Mouse (Mus musculus): ENCODE data around the gene Tlr5.

Tlr5 gene

DNA sequence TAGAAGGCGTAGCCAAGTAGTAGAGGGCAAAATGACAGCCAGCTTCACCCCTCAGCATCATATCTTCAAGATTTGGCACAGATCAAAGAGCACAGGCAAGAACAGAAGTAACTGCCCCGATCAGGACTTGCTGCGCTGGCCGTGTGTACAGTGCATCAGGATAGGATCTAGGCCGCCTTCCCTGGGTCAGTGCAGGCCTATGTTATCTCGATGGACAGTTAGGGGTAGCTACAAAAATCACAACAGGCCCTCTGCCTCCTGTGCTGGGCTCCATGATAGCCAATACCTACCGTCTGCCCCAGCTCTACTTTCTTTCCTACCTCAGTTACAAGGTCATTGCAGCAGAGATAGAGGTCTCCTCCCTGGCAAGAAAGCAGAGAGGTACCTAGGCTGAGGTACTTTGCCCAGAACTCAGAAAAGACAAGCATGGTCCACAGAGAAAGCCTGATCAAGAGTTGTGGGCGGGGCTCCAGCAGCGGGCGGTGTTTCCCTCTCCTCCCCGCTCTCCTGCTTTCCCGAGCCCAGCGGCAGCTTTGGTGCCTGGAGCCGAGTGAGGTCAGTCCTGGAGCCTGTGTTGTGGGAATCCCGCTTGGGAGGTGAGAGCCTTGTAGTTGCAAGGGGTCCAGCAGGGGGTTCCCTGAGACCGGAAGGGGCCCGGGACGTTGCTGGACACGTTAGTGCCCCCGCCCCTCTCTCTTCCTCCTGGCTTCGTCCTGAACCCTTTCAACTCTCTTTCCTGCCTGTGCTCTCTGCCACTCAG is at the start of gene Tlr5:
Tlr5 (plus strand) TSS at position 502 of the 760 bp plus-strand sequence.
- no peak for DNase-seq (ENCODE audit: low spot score)

DNA sequence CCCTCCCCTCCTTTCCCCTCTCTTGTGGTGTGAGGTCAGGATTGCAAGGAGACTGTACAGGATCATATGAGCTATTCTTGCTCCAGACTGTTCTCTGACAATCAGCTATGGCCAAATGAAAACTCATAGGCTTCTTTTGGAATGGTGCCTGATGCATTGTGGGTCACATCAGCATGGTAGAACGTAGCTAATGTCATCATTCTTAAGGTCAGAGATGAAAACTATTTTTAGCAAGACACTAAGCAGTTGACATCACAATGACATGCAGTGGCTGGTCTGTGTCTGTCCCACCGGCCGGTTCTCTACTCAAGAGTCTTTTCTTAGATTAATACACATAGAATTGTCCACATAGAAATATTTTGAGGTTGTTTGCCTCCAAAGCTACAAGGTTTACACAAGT is 48.9 kb upstream of the Tlr5 start:
- no peak for DNase-seq (ENCODE audit: low spot score)

DNA sequence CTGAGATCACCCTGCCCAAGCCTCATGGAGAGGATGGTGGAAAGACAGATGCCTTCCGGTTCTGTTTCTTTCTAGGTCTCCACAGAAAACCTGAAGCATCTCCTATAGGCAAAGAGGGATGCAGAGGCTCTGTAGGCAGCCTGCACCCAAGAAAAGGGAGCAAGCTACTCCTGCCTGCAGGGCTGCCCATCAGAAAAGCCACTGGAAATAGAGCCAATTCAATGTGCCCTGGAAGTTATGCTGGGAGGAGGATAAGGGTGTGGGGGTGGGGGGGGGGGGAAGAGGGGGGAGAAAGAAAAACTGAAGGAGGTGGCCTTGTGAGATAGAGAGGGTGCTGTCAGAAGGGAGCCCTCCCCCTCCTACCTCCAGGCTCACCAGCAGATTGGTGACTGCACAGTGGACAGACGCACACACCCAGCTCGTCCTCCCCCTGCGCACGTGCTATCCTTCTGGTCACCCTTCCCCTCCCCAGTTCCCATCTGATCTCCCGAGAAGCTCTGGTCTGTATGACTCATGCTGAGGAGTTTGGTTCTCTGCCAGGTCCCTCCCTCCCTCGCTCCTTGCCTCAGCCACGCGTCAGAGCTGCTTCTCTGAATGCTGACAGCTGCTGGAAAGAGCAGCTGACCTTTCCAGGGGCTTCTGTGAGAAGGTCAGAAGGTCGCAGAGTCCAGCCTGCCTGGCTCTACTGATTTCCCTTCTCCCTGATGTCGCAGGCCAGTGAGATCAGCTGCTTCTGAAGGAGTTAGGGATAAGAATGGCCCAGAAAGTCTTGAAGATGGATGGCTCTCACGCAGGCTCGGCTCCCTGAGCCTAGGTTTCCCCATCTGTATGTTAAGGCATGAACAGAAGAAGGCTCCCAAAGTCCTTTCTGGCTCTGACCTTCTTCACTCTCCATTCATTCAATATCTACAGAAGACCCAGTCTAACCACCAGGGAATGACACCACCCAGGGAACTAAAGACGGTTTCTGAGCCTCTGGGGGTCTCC is 46.2 kb upstream of the Tlr5 start:
- DNase-seq (ENCODE audit: low spot score) = peak; percentile 91

DNA sequence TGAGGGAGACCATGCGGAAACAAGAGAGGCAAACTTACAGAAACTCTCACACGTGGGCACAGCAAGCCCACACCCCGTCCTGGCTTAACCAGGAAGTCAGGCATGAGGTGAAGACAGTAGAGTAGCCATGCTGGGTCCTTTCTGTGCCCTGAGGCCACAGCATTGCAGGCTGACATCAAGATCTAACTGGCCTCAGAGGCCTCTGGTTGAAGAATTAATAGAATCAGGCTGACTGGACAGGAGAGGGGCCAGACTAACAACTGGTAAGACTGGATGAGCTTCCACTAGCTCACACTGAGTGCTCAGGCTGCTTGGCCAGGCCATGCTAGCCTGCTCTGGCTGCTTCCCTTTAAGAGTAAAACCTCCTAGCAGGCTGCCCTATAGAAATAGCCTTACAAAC is 45.5 kb upstream of the Tlr5 start:
- no peak for DNase-seq (ENCODE audit: low spot score)

DNA sequence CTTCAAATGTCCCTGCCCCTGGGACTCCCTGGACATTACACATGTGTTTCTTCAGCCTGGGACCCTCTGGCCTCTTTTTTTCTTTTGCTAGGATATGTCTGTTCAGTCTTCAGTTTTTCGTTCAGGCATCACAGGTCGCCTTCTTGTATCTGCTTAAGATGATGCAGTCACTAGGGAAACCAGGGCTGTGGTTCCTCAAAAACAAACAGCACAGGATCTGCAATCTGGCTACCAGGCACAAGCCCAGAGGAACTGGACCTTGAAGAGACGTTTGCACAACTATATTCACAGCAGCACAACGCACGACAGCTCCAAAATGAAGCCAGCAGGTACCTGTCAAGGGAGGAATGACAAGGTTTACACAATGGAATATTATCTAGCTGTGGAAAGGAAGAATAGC is 45.0 kb upstream of the Tlr5 start:
- DNase-seq (ENCODE audit: low spot score) = no peak

DNA sequence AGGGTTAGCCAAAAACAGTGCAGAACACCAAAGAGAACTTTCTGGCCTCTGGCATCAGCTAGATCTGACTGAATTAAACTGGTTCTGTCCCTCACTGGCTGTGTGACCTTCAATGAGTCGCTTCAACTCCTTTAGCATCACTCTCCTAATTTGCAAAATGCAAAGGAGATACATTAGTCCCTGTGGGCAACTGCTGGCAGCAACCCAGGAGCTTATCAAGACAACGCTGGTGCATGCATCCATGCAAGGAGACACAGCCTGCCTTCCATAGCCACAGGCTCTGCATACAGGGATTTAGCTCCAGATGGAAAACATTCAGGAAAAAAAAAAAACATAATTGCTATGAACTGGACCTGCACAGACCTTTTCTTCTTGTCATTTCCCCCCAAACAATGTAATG is 42.0 kb upstream of the Tlr5 start:
- no peak for DNase-seq (ENCODE audit: low spot score)

DNA sequence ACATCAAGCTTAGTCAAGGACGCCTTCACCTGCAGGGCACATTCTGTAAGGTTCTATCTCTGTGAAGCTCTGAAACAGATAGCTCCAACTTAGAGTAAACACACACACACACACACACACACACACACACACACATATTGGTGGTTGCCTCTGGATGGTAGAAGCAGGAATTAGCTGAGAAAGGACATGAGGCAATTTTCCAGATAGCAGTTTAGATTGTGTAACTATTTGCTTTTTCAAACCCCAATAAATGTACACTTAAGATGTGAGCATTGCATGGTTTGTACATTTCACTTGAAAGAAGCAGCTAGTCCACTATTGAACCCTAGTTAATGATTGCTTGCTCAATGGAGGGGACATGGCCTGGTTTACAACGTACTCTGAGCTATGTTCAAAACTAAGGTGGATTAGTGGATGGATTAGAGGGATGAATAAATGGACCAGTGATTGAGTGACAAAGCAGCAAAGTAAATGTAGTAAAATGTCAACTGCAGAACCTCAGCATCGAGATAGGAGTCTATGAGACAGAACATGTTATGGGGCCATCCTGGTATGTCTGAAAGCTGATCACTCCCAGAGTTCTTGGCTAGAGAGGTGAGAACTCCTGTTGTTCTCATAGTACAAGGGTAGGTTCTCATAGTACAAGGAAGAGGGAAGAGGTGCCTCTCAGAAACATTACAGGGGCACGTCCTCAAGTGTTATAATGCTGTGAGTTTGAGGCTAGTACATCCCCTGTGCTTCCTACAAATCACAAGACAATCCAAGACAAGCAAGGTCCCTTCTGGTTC is 40.3 kb upstream of the Tlr5 start:
- DNase-seq (ENCODE audit: low spot score) = no peak

DNA sequence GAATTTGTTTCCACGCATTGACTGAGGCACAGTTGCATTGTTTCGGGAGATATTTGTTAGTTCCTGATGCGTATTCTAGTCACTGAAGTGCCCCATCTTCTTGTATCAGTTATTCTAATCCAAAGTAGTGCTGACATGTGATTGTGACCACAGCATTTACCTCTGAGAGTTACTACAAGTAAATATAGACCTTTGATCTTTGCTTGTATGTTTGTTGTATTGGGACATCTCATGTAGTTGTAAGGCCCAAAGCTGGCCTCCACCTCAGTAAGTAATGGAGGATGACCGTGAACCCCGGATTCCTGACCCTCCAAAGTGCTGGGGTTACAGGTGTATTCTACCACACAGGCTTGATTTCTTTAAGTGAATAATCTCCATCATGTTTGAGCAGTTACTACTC is 38.4 kb upstream of the Tlr5 start:
- no peak for DNase-seq (ENCODE audit: low spot score)

DNA sequence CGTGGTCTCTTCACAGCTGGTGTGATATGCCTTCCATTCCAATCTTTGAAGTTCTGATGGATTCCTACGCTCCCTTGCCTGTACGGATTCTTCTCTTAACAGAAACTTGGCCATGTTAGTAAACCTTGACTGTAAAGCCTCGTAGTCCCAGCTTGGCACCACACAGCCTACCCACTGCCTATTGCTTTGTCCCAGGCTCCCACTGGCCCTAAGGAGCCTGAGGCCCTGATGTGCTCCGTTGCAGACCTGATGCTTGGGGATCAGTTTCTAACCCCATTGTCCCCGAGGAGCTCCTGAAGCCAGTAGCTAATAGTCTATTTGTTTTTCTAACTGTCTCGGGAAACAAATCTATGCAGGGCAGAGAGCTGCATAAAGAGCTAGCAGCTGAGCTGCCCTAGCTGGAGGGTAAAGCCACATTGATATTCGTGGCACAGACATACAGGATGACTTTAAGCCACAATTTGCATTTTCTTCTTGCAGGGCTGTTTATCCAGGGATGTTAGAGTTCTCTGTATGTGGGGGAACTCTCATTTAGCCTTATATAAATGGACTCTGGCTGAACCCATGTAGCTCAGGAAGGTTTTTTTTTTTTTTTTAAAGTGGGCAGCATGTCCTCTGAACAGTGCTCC is 35.8 kb upstream of the Tlr5 start:
- no peak for DNase-seq (ENCODE audit: low spot score)

DNA sequence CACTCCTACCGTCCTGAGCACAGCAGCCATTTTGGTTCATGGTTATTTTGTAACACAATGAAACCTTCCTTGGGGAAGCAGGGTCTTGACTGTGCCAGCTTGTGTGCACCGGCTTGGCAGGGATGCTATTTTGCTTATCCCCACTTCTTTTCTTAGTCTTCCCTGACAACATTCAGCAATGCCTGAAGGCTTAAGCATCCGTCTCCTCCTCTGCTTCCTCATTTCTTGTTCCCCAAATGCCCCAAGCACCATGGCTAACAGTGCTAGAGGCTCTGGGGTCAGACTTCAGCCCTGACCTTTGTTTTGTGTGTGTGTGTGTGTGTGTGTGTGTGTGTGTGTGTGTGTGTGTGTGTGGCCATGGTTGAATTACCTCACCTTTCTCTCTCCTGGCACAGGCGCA is 31.8 kb upstream of the Tlr5 start:
- no peak for DNase-seq (ENCODE audit: low spot score)

DNA sequence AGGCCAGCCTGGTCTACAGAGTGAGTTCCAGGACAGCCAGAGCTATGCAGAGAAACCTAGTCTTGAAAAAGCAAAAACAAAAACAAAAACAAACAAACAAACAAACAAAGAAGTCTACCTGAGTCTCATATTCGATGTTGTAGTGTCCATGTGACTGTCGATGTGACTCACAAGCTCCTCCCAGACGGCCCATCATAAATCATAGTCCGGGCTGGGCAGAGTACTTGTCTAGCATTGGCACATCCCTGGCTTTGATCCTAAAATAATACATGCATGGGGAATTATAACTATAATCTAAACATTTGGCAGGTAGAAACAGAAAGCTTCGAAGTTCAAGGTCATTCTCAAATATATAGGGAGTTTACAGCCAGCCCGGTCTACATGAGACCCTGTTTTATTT is 28.1 kb upstream of the Tlr5 start:
- DNase-seq (ENCODE audit: low spot score) = no peak

DNA sequence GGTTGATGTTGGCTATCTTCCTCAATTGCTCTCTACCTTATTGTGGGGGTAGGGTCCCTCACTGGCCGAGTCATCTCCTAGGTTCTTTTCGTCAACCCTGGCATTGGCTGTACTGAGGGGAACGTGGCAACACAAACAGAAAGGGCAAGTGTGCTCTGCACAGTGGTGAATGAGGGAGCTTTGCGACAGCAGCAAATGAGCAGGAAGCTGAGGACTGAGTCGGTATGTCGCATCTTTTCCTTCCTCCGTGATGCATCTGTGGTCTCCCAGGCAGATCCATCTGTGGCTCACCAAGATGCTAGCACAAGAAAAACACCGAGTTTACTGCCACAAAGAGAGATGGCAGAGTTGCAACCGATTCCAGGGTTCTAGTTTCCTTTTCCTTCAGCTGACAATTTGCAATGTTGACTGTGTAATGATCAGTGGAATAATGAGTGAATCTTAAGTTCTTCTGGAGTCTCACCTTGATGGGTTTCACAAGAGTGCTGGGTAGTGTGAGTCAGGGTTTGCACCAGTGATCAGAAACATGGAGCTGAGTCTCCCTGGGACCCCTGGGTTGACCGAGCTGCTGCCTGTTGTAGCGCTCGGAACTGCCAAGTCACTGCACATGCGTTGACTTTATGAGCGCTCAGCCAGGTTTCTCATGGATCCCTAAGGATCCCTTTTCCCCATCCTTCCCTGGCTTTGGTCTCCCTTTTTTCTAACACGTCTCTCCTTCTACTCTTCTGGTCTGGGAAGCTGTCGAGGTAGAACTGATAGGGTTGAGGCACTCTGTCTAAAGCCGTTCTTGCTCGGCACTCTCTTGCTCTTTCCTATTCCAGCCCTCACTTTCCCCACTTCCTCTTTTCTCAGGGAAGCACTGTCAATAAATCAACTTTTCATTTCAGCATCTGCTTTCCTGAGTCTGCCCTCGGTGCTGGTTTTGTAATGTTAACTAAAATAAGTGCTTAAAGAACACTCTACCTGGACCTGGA is 26.4 kb upstream of the Tlr5 start:
- DNase-seq (ENCODE audit: low spot score) = no peak

DNA sequence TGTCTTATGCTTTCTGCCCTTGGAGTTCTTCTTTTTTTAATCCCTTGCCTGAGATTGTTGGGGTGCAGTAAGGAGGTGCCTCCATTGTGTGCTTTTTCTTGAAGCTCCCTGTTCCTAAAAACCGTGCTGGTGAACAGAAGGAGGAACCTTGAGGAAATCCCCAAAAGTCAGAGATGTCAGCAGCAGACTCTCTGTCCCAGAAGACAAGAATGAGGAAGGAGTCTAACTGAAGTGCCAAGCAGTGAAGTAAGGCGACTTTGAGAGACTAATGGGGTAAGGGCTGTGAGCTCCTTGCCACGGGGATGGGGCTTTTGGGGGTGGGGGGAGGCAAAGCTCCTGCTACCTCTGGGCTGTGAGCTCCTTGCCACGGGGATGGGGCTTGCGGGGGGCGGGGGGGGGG is 19.1 kb upstream of the Tlr5 start:
- no peak for DNase-seq (ENCODE audit: low spot score)

DNA sequence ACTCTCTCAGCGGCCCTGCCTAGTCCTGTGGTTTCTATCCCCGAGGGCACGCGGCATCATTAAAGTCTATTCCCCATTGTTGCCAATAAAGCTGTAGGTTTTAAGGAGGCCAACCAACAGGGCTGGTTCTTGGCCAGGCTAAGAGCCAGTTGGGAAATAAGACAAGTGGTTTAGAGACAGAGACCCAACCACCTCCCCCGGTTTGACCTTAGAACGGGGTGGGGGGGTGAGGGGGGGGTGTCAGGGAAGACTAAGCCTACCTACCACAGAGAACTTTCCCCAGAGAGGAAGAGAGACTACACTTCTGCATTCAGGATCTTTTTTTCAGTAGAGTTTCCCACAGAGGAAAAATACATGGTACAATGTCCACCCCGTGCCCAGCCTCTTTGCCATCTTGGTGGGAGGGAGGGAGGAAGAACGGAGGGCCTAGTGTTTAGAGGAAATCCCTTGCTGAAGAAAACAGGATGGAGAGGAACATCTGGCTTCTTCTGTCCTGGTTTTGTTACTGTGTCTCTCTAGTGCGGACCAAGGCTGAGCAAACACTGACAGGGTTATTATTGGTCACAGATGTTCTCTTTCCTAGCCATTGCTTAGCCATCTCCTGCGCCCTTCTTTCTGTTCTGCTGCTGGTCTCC is 17.0 kb upstream of the Tlr5 start:
- no peak for DNase-seq (ENCODE audit: low spot score)

DNA sequence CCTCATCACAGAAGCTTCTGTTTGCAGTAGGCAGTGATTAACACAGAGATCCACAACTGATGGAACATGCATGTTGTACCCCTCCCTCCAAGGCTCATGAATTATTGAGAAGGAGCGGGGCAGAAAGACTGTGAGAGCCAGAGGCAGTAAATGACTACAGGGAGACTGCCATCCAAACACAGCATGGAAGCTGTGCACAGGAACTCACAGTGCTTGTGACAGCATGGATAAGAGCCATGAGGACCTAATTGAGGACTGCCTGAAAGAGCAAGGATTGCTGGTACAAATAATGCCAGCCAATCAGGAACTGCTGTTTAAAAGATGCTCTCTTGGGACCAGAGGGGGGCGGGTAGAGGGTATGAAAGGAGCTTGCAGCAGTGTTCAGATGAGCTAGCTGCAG is 12.7 kb upstream of the Tlr5 start:
- no peak for DNase-seq (ENCODE audit: low spot score)

DNA sequence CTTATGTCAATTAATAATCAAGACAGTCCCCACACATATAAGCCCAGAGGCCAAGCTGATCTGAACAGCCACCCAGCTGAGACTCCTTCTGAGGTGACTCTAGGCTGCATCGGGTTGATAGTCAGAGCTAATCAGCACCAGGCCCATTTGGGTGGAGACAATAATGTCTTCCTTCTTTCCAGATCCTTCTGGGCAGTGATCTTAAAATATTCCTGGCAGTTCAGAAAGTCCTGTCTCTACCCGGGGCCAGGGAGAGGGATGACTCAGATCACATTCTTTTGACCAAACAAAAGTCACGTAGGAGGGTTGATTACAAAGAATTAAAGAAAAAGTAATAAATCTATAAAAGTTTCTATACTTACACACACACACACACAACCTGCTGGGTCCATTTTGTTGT is 10.7 kb upstream of the Tlr5 start:
- DNase-seq (ENCODE audit: low spot score) = no peak

DNA sequence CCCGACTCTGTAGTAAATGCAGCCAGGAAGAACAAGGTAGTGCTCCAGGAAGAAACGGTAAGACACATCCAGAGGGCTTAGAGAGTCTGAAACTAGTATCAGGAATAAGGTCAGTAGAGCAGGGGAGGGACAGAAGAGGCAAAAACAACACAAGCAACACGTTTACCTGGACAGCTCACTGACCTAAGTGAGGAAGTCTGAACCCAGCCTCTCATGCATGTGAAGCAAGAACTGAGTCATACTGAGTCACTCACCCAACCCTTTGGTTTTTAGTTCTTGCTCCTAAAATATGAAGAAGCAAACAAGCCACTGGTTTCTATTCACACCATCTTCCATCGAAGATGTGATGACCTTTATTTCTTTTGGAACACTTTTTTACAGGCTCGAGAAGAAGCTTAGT is 9.9 kb upstream of the Tlr5 start:
- no peak for DNase-seq (ENCODE audit: low spot score)

DNA sequence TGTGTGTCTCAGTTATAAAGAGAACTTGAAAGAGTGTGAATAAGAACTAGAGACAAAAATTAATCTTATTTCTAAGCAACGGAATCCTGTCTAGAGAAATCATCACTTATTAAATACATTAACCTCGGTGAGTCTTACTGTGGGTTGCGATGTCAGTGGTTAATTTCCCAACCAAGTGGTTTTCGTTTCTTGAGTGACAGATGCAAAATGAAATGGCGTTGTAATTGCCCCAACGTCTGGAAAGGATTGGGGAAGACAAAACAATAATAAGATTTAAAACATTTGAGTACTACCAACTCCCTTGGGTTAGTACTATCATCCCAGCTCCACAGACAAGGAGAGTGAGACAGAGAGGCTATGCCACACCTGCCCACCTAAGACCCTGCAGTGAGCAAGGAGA is 9.0 kb upstream of the Tlr5 start:
- DNase-seq (ENCODE audit: low spot score) = no peak

DNA sequence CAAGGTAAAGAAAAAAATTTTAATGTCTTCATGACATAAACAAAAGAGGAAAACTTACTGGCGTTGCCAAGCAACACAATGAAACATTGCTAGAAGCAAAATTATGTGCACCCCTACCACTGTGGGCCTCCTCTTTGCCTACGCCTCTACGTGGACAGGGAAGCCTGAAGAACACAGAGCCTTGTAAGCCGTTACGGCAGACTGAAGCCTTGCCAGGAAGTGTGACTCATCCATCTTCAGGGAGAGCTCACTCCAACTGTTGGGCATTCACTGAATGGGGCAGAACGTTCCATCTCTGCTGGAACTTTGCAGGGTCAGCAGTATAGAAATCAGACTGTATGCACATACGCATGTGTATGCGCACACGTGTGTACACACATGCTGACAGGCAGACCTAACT is 3.3 kb upstream of the Tlr5 start:
- DNase-seq (ENCODE audit: low spot score) = peak; percentile 54

DNA sequence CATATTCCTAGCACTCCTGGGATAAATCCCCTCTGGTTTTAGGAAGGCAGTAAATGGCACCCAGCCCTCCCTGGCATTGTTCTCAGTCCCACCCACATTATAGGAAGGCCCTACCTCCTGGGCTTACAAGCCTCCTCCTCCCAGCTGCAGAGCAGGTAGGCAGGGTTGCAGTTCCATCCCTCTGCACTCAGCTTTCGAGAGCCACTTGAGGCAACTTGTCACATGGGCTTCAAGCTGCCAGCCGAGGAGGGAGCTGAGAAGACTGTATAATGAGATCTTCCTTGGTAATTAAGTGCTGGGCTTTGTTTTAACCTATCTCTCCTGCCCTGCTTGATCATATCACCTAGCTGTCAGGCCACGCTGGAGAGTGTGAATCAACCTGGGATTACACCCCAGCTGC is 1.4 kb upstream of the Tlr5 start:
- no peak for DNase-seq (ENCODE audit: low spot score)
